Mouse (Mus musculus) embryo, embryonic 10 days (tissue): ENCODE data around the gene Zswim5.
"Not testable (repeated sequence)": the region's sequence is repeated elsewhere in the genome, so short reads cannot be mapped to it uniquely, and the experiment has no call there.

Source experiments
- DNase-seq: peaks from one replicate; pipeline ENCODE4 v3.0.0-alpha.2; 2015; ENCODE audit warnings: low spot score

The Zswim5 gene

GRCm38 (mm10) chr4:116876995-116877728 lies at the start of gene Zswim5:
Gene Zswim5, plus strand, starts transcription at chr4:116877376.
- DNase-seq, result peak; percentile 78

- DNase-seq, result peak; percentile 86
These were observed 49.4 kb upstream of the Zswim5 start for GRCm38 (mm10) chr4:116827819-116828218.

- peak; percentile 45 for DNase-seq
These were observed 47.7 kb upstream of the Zswim5 start for GRCm38 (mm10) chr4:116829364-116830069.

- peak; percentile 54 for DNase-seq
These were observed 47.2 kb upstream of the Zswim5 start for GRCm38 (mm10) chr4:116830070-116830368.

- DNase-seq, result peak; percentile 66
These were observed 38.2 kb upstream of the Zswim5 start for GRCm38 (mm10) chr4:116838999-116839398.

- DNase-seq, result not testable (repeated sequence)
These were observed 37.1 kb upstream of the Zswim5 start for GRCm38 (mm10) chr4:116840096-116840495.

GRCm38 (mm10) chr4:116840841-116841240 lies 36.3 kb upstream of the Zswim5 start:
- no peak for DNase-seq

- DNase-seq, result no peak
These were observed 32.9 kb upstream of the Zswim5 start for GRCm38 (mm10) chr4:116844324-116844723.

- DNase-seq, result no peak
These were observed 27.3 kb upstream of the Zswim5 start for GRCm38 (mm10) chr4:116849901-116850300.

- peak; percentile 56 for DNase-seq
These were observed 22.9 kb upstream of the Zswim5 start for GRCm38 (mm10) chr4:116854286-116854685.

GRCm38 (mm10) chr4:116857203-116857602 lies 20.0 kb upstream of the Zswim5 start:
- no peak for DNase-seq

GRCm38 (mm10) chr4:116859711-116860110 lies 17.5 kb upstream of the Zswim5 start:
- DNase-seq, result no peak

GRCm38 (mm10) chr4:116862023-116862422 lies 15.2 kb upstream of the Zswim5 start:
- DNase-seq, result no peak

- no peak for DNase-seq
These were observed 7.3 kb upstream of the Zswim5 start for GRCm38 (mm10) chr4:116869898-116870297.

- DNase-seq, result no peak
These were observed 2.6 kb upstream of the Zswim5 start for GRCm38 (mm10) chr4:116874595-116874994.

GRCm38 (mm10) chr4:116876630-116876994 lies 564 bp upstream of the Zswim5 start:
- DNase-seq, result peak; percentile 69

GRCm38 (mm10) chr4:116877729-116878321 lies 649 bp downstream of the Zswim5 start:
- peak; percentile 55 for DNase-seq

- DNase-seq, result peak; percentile 74
These were observed 1.3 kb downstream of the Zswim5 start for GRCm38 (mm10) chr4:116878491-116878890.

GRCm38 (mm10) chr4:116882679-116883078 lies 5.5 kb downstream of the Zswim5 start:
- no peak for DNase-seq

GRCm38 (mm10) chr4:116894200-116895080 lies 17.3 kb downstream of the Zswim5 start:
- DNase-seq, result no peak

GRCm38 (mm10) chr4:116910489-116911181 lies 33.5 kb downstream of the Zswim5 start:
- DNase-seq, result no peak

GRCm38 (mm10) chr4:116911202-116911601 lies 34.0 kb downstream of the Zswim5 start:
- no peak for DNase-seq
